19 mouse cellular contexts compared by ENCODE assay signal in genomic region chr10:40840086-40840485, GRCm38 (mm10). TPM values are rescaled to one million over a fixed set of nuclear protein-coding genes. Genes with fewer than 3 reads are reported as not detected.
DNase-seq lines count a peak whose midpoint lies in the region; ATAC-seq and TF ChIP-seq lines count a peak whose summit lies in the region.
"Had no signal": no experiment of that assay in that cellular context is flagged by ENCODE, and none has a peak within 500 bp of the region (broad histone marks: within the 10 kb centered on the region; RNA-seq: fewer than 3 reads in every experiment).

No protein-coding gene starts in this region.

- no peak for ATAC-seq in kidney, embryonic 14.5 days (ENCODE audit: low FRiP score, low TSS enrichment)
- ATAC-seq: inflammation-experienced regulatory T-cells, adult 6 months; midbrain, embryonic 13.5 days had no signal

- H3K27ac ChIP-seq in kidney, adult 2 months (ENCODE audit: insufficient read depth, low read depth, low read length): no peak overlapping the region
- no peak overlapping the region for H3K27ac ChIP-seq in kidney, embryonic 14.5 days (ENCODE audit: low read depth, low read length)
- H3K27ac ChIP-seq: embryonic facial prominence, embryonic 15.5 days; forebrain, embryonic 12.5 days; kidney, embryonic 15.5 days; limb, embryonic 13.5 days; macrophage; midbrain, embryonic 13.5 days had no signal

- no peak for TF ChIP-seq CTCF in kidney, adult 2 months (conservative IDR thresholded peaks at IDR 0.05; ENCODE audit: insufficient read depth, insufficient read length, low read depth, low read length)

- TF ChIP-seq POLR2A in kidney, adult 2 months (IDR thresholded peaks at IDR 0.05; ENCODE audit: low read depth, low read length): no peak

- H3K27me3 ChIP-seq in kidney, adult 2 months (replicated peaks; ENCODE audit: control insufficient read depth, insufficient read depth, low read length): no peaks in the 10 kb centered on the region
- no peaks in the 10 kb centered on the region for H3K27me3 ChIP-seq in kidney, embryonic 14.5 days (ENCODE audit: control insufficient read depth, insufficient read depth, low read length)
- H3K27me3 ChIP-seq: embryonic facial prominence, embryonic 15.5 days; forebrain, embryonic 12.5 days; kidney, embryonic 15.5 days; limb, embryonic 13.5 days; midbrain, embryonic 13.5 days had no signal

- H3K9ac ChIP-seq in kidney, embryonic 14.5 days (ENCODE audit: low read depth, low read length): no peak overlapping the region
- H3K9ac ChIP-seq: embryonic facial prominence, embryonic 15.5 days; forebrain, embryonic 12.5 days; kidney, embryonic 15.5 days; limb, embryonic 13.5 days; midbrain, embryonic 13.5 days had no signal

- H3K4me2 ChIP-seq in kidney, embryonic 14.5 days (replicated peaks; ENCODE audit: low read depth, low read length): no peak overlapping the region
- H3K4me2 ChIP-seq: embryonic facial prominence, embryonic 15.5 days; forebrain, embryonic 12.5 days; kidney, embryonic 15.5 days; limb, embryonic 13.5 days; midbrain, embryonic 13.5 days had no signal

- no peaks in the 10 kb centered on the region for H3K4me1 ChIP-seq in kidney, adult 2 months (ENCODE audit: control insufficient read depth, insufficient read depth, low read length)
- no peaks in the 10 kb centered on the region for H3K4me1 ChIP-seq in kidney, embryonic 14.5 days (ENCODE audit: control insufficient read depth, insufficient read depth, low read length)
- H3K4me1 ChIP-seq: forebrain, embryonic 12.5 days; kidney, embryonic 15.5 days had no signal

- DNase-seq in cerebellum, postnatal 10 days: peak; percentile 31 to 38
- no peak for DNase-seq in cerebellum, adult 18-20 months
- DNase-seq in kidney, adult 2 months: peak; percentile 6
- DNase-seq in adrenal gland, postnatal 14 days: peak; percentile 51
- peak; percentile 18 for DNase-seq in ovary, postnatal 14 days (ENCODE audit: low spot score)
- DNase-seq in frontal cortex, postnatal 14 days (ENCODE audit: low spot score in 2 of 2): no peak
- no peak for DNase-seq in frontal cortex, postnatal 36 days (ENCODE audit: low spot score in 2 of 2)
- DNase-seq: cerebellum, adult 11-12 months; right cerebral cortex, postnatal 4 days; thymus, adult 18-20 months had no signal

- peaks cover 4% of the 10 kb centered on the region; the same call in 1 of the 2 replicates for H3K36me3 ChIP-seq in kidney, adult 2 months (ENCODE audit: control insufficient read depth, insufficient read depth, low read length)
- peaks cover 37% of the 10 kb centered on the region for H3K36me3 ChIP-seq in kidney, embryonic 14.5 days (ENCODE audit: control insufficient read depth, insufficient read depth, low read length)

- no peak overlapping the region for H3K4me3 ChIP-seq in kidney, adult 2 months (ENCODE audit: insufficient read depth, low read depth, low read length)
- H3K4me3 ChIP-seq in kidney, embryonic 14.5 days (ENCODE audit: low read length): no peak overlapping the region
- H3K4me3 ChIP-seq: embryonic facial prominence, embryonic 15.5 days; forebrain, embryonic 12.5 days; kidney, embryonic 15.5 days; limb, embryonic 13.5 days; midbrain, embryonic 13.5 days had no signal

- no peaks in the 10 kb centered on the region for H3K9me3 ChIP-seq in kidney, embryonic 14.5 days (ENCODE audit: control insufficient read depth, low read length)
- H3K9me3 ChIP-seq: embryonic facial prominence, embryonic 15.5 days; forebrain, embryonic 12.5 days; kidney, embryonic 15.5 days; limb, embryonic 13.5 days; midbrain, embryonic 13.5 days had no signal

- WGBS in kidney, adult 2 months: 86% methylated on average over 5 of the region's 5 CpGs
- 87% methylated on average over 5 of the region's 5 CpGs for WGBS in kidney, embryonic 14.5 days

RNA-seq across cellular contexts. Expression of gene Cdc40, which starts 43.0 kb away (rescaled TPM):
- 12.5 and 14.4 TPM in 2 replicates for polyA plus RNA-seq in kidney, adult 2 months (2012; rRNA removed)
- polyA plus RNA-seq in kidney, embryonic 14.5 days (2014; fragmentation: Nextera tagmentation; extraction: Ambion mirVana): 34.6 and 42.1 TPM in 2 replicates
- total RNA-seq in adrenal gland, postnatal 14 days (2021): 24.0 and 28.0 TPM in 2 replicates

RNA-seq across cellular contexts. Expression of gene Wasf1, which starts 43.2 kb away (rescaled TPM):
- polyA plus RNA-seq in kidney, adult 2 months (2012; rRNA removed): 1.3 and 1.4 TPM in 2 replicates
- 21.8 and 27.7 TPM in 2 replicates for polyA plus RNA-seq in kidney, embryonic 14.5 days (2014; fragmentation: Nextera tagmentation; extraction: Ambion mirVana)
- 5.6 and 6.9 TPM in 2 replicates for total RNA-seq in adrenal gland, postnatal 14 days (2021)
- total RNA-seq: hematopoietic stem cell, adult 5-6 weeks had no signal
- polyA plus RNA-seq: macrophage had no signal

Comparison
In these comparisons a context has a peak if more than half of its experiments do, and no peak if none do; other contexts are left out.
1. DNase-seq: peak in cerebellum, postnatal 10 days (2 of 2), kidney, adult 2 months (single experiment), adrenal gland, postnatal 14 days (single experiment) and ovary, postnatal 14 days (single experiment); none in cerebellum, adult 18-20 months (0 of 2), frontal cortex, postnatal 14 days (0 of 2) and frontal cortex, postnatal 36 days (0 of 2).